Mouse (Mus musculus) layer of hippocampus, postnatal 25 days (tissue): ENCODE results near the gene Tnrc6a. TPM values are rescaled to one million over a fixed set of nuclear protein-coding genes. Genes with fewer than 3 reads are reported as not detected.
"Not testable (repeated sequence)": the region's sequence is repeated elsewhere in the genome, so short reads cannot be mapped to it uniquely, and the experiment has no call there.

Source experiments
- DNase-seq, 2 experiments: peaks; one replicate each; pipeline ENCODE4 v3.0.0; 2022; ENCODE audit warnings: mixed read lengths in 2 of 2, low spot score in 1 of 2; ENCODE audit errors: extremely low spot score in 1 of 2
- total RNA-seq, 2 experiments: library from RNA; stranded (reverse); gene quantifications; 2 replicates each; pipeline ENCODE4 v1.2.3; 2021

Gene Tnrc6a
- 10 to 100 TPM; 37.6 to 48.7 TPM for total RNA-seq

- DNase-seq: peak; percentile 75 to 90
Observed at GRCm38 (mm10) chr7:123123665-123124298, at the start of gene Tnrc6a. Gene Tnrc6a (plus strand): TSS chr7:123123885.

GRCm38 (mm10) chr7:123082236-123082635 lies 41.4 kb upstream of the Tnrc6a start:
- DNase-seq: no peak

GRCm38 (mm10) chr7:123083441-123084123 lies 40.1 kb upstream of the Tnrc6a start:
- no peak for DNase-seq

GRCm38 (mm10) chr7:123084180-123084691 lies 39.4 kb upstream of the Tnrc6a start:
- DNase-seq: peak; percentile 54 to 59

- DNase-seq: no peak
Observed at GRCm38 (mm10) chr7:123084708-123085107, 39.0 kb upstream of the Tnrc6a start.

GRCm38 (mm10) chr7:123088920-123089319 lies 34.8 kb upstream of the Tnrc6a start:
- no peak for DNase-seq

- DNase-seq: no peak
Observed at GRCm38 (mm10) chr7:123096344-123097120, 27.2 kb upstream of the Tnrc6a start.

GRCm38 (mm10) chr7:123097891-123098750 lies 25.6 kb upstream of the Tnrc6a start:
- DNase-seq: peak; percentile 23 to 46

GRCm38 (mm10) chr7:123101295-123101694 lies 22.4 kb upstream of the Tnrc6a start:
- no peak for DNase-seq

GRCm38 (mm10) chr7:123105381-123105780 lies 18.3 kb upstream of the Tnrc6a start:
- DNase-seq: not testable (repeated sequence)

- DNase-seq: no peak
Observed at GRCm38 (mm10) chr7:123105906-123106305, 17.8 kb upstream of the Tnrc6a start.

- no peak for DNase-seq
Observed at GRCm38 (mm10) chr7:123106326-123106725, 17.4 kb upstream of the Tnrc6a start.

GRCm38 (mm10) chr7:123108058-123109055 lies 15.3 kb upstream of the Tnrc6a start:
- DNase-seq: no peak

- DNase-seq: no peak
Observed at GRCm38 (mm10) chr7:123109361-123110000, 14.2 kb upstream of the Tnrc6a start.

GRCm38 (mm10) chr7:123110135-123110534 lies 13.6 kb upstream of the Tnrc6a start:
- DNase-seq: no peak

- no peak for DNase-seq
Observed at GRCm38 (mm10) chr7:123113590-123113989, 10.1 kb upstream of the Tnrc6a start.

GRCm38 (mm10) chr7:123116799-123117198 lies 6.9 kb upstream of the Tnrc6a start:
- DNase-seq: no peak

GRCm38 (mm10) chr7:123117209-123117608 lies 6.5 kb upstream of the Tnrc6a start:
- DNase-seq: no peak
